Mouse (Mus musculus) G1E (cell line): ENCODE data around the gene Gabarap.

ENCODE experiments used
- CTCF ChIP-seq: IDR thresholded peaks from 2 replicates; pipeline ENCODE4 v1.5.1; 2012; ENCODE audit warnings: low read depth, low read length, inconsistent platforms, mixed read lengths
- GATA1 ChIP-seq: IDR thresholded peaks from 2 replicates; pipeline ENCODE4 v1.6.1; 2012; ENCODE audit warnings: borderline replicate concordance, low read length, inconsistent platforms, mixed read lengths

- TF ChIP-seq CTCF (no peak), GATA1 (no peak)
These were observed 32.7 kb downstream of the Gabarap start for GRCm38 (mm10) chr11:70023481-70024150.
